Mouse (Mus musculus) C2C12 (cell line): ENCODE measurements around the gene Map4k4.

Source experiments
- CEBPB ChIP-seq: IDR thresholded peaks from one replicate; pipeline ENCODE4 v1.6.1; 2011; ENCODE audit warnings: low read depth, mild to moderate bottlenecking, control low read depth, moderate library complexity
- CTCF ChIP-seq: IDR thresholded peaks from one replicate; pipeline ENCODE4 v1.5.1; 2011; ENCODE audit not compliant: control insufficient read depth, insufficient read depth, insufficient read length
- FOSL1 ChIP-seq: IDR thresholded peaks from one replicate; pipeline ENCODE4 v1.8.0; 2011; ENCODE audit warnings: mild to moderate bottlenecking, low read length; ENCODE audit not compliant: poor library complexity, insufficient read depth, severe bottlenecking
- MAX ChIP-seq: IDR thresholded peaks from one replicate; pipeline ENCODE4 v1.6.1; 2011; ENCODE audit warnings: mild to moderate bottlenecking, control low read depth
- MYOD1 ChIP-seq: IDR thresholded peaks from one replicate; pipeline ENCODE4 v1.6.1; 2011; ENCODE audit warnings: low read depth; ENCODE audit not compliant: control insufficient read depth, insufficient read length
- USF1 ChIP-seq: IDR thresholded peaks from one replicate; pipeline ENCODE4 v1.6.1; 2011; ENCODE audit warnings: low read depth, mild to moderate bottlenecking, control low read depth, moderate library complexity

- no peak for TF ChIP-seq USF1
- TF ChIP-seq CTCF: no peak
- TF ChIP-seq MAX: no peak
- no peak for TF ChIP-seq FOSL1
- no peak for TF ChIP-seq MYOD1
- no peak for TF ChIP-seq CEBPB
Observed at GRCm38 (mm10) chr1:39936934-39937333, 36.2 kb downstream of the Map4k4 start.
